Mouse (Mus musculus) hindbrain, embryonic 16.5 days (tissue): ENCODE data around the gene Trcg1. TPM values are rescaled to one million over a fixed set of nuclear protein-coding genes. Genes with fewer than 3 reads are reported as not detected.

Experiments used
- ATAC-seq: fragments of 200-750 bp; cut with Nextera tagmentation; 2 replicates; pipeline ENCODE4 v1.8.0; 2017; ENCODE audit warnings: moderate TSS enrichment, moderate library complexity
- H3K27ac ChIP-seq: fragments of 300-500 bp; sonication (generic); 2 replicates; pipeline ENCODE4 v1.5.1; 2014; ENCODE audit warnings: low read depth, mild to moderate bottlenecking, control low read depth, low read length, moderate library complexity
- H3K27me3 ChIP-seq: fragments of 300-500 bp; sonication (generic); replicated peaks from 2 replicates; pipeline ENCODE4 v1.6.1; 2014; ENCODE audit warnings: low read length; ENCODE audit not compliant: control insufficient read depth, insufficient read depth
- H3K36me3 ChIP-seq: fragments of 300-500 bp; sonication (generic); 2 replicates; pipeline ENCODE4 v1.6.1; 2014; ENCODE audit warnings: mild to moderate bottlenecking, low read length, moderate library complexity, mixed read lengths; ENCODE audit not compliant: control insufficient read depth, insufficient read depth
- H3K4me1 ChIP-seq: fragments of 300-500 bp; sonication (generic); 2 replicates; pipeline ENCODE4 v1.6.1; 2014; ENCODE audit warnings: low read depth, low read length; ENCODE audit not compliant: control insufficient read depth, insufficient read depth
- H3K4me2 ChIP-seq: fragments of 300-500 bp; sonication (generic); 2 replicates; pipeline ENCODE4 v1.6.1; 2014; ENCODE audit warnings: mild to moderate bottlenecking, low read length, control low read depth, moderate library complexity
- H3K4me3 ChIP-seq: fragments of 300-500 bp; sonication (generic); 2 replicates; pipeline ENCODE4 v1.5.1; 2014; ENCODE audit warnings: mild to moderate bottlenecking, low read length, control low read depth, moderate library complexity
- H3K9ac ChIP-seq: fragments of 300-500 bp; sonication (generic); 2 replicates; pipeline ENCODE4 v1.6.1; 2014; ENCODE audit warnings: low read depth, mild to moderate bottlenecking, control low read depth, low read length, moderate library complexity
- H3K9me3 ChIP-seq: fragments of 300-500 bp; sonication (generic); 2 replicates; pipeline ENCODE4 v1.6.1; 2014; ENCODE audit warnings: mild to moderate bottlenecking, low read length, moderate library complexity; ENCODE audit not compliant: control insufficient read depth
- WGBS: fragments of 180-500 bp; shearing (Covaris S2); extraction: QIAGEN DNeasy Blood & Tissue Kit; methylation state at CpG from one replicate; pipeline ENCODE4 v1.1.7; 2014; 5-methylcytosine and 5-hydroxymethylcytosine counted together
- polyA plus RNA-seq: library from polyadenylated mRNA; unstranded; fragments of >200 nt; fragmentation: Nextera tagmentation; extraction: Ambion mirVana; gene quantifications from 2 replicates; pipeline ENCODE4 v1.2.1, GENCODE M21; 2015

Trcg1 gene
- polyA plus RNA-seq, 1 experiment from 2014 or later = 0.08 TPM

DNA sequence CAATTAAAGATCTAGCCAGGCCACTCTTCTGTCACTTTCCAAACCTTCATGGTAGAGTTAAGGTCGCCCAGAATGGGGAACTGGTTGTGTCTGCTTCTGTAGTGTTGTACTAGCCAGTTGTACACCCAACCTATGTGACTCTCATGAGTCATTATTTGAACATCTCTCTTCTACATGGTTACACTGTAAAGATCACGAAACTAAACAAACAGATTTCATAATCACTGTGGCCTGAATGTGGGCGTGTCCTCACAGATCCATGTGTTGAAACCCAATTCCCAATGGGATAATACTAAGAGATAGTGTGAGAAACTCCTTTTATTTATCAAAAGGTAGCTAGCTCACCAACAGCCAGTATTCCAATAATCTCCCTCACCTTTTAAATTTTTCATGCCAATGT lies 59.3 kb downstream of the Trcg1 start:
- peaks cover 3% of the 10 kb centered on the region; the same call in 1 of the 2 replicates for H3K9me3 ChIP-seq
- ATAC-seq = no peak
- no peak overlapping the region for H3K27ac ChIP-seq
- 85% methylated on average over 3 of the region's 3 CpGs for WGBS
- no peak overlapping the region for H3K4me2 ChIP-seq
- no peak overlapping the region for H3K9ac ChIP-seq
- H3K27me3 ChIP-seq = no peaks in the 10 kb centered on the region
- H3K36me3 ChIP-seq = no peaks in the 10 kb centered on the region
- H3K4me1 ChIP-seq = no peaks in the 10 kb centered on the region
- H3K4me3 ChIP-seq = no peak overlapping the region

DNA sequence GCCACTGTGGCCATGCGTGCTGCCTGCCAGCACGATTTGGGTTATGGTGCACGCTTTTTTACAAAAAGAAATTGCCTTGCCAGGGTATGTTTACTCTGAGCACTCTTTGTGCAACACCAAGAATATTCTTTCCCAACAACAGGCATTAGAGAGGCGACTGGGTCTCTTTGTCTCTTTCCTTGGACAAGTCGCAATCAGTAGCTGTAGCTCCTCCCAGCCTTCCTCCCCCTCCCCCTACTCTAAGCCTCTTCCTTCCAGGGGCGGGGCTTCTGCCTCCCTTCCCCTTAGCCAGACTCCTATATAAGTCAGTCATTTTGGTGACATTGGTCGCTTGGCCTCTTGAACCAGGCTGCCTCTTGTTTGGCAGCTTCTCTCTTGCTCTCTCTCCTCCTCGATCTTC lies 59.9 kb downstream of the Trcg1 start:
- Histone ChIP-seq H3K4me2 (no peak overlapping the region), H3K36me3 (no peaks in the 10 kb centered on the region), H3K9me3 (peaks cover 3% of the 10 kb centered on the region; the same call in 1 of the 2 replicates), H3K27ac (no peak overlapping the region), H3K4me1 (no peaks in the 10 kb centered on the region), H3K27me3 (no peaks in the 10 kb centered on the region), H3K9ac (no peak overlapping the region), H3K4me3 (no peak overlapping the region)
- ATAC-seq = no peak
- WGBS = 63% methylated on average over 8 of the region's 8 CpGs

- Histone ChIP-seq H3K4me2 (no peak overlapping the region), H3K27ac (no peak overlapping the region), H3K27me3 (no peaks in the 10 kb centered on the region), H3K9ac (no peak overlapping the region), H3K4me1 (no peaks in the 10 kb centered on the region), H3K36me3 (no peaks in the 10 kb centered on the region), H3K4me3 (no peak overlapping the region), H3K9me3 (peaks cover 3% of the 10 kb centered on the region; the same call in 1 of the 2 replicates)
- WGBS = 94% methylated on average over 2 of the region's 2 CpGs
- no peak for ATAC-seq
Measured at GRCm38 (mm10) chr9:57297938-57298337, 61.6 kb downstream of the Trcg1 start.

Other genes starting within 250 kb of the Trcg1 start
- 22.9 and 24.6 TPM in 2 replicates for gene Ptpn9, start 241.6 kb upstream of the Trcg1 start, polyA plus RNA-seq
- gene Sin3a, start 164.5 kb upstream of the Trcg1 start, polyA plus RNA-seq = 19.6 and 20.7 TPM in 2 replicates
- gene Man2c1, start 105.9 kb upstream of the Trcg1 start, polyA plus RNA-seq = 77.2 and 88.7 TPM in 2 replicates
- 8.2 and 8.7 TPM in 2 replicates for gene Neil1, start 88.3 kb upstream of the Trcg1 start, polyA plus RNA-seq
- gene Commd4, start 78.2 kb upstream of the Trcg1 start, polyA plus RNA-seq = 166 and 185 TPM in 2 replicates
- 3.9 and 5.4 TPM in 2 replicates for gene 1700017B05Rik, start 26.1 kb downstream of the Trcg1 start, polyA plus RNA-seq
- gene Ppcdc, start 203.6 kb downstream of the Trcg1 start, polyA plus RNA-seq = 19.4 and 20.5 TPM in 2 replicates
- 165 and 168 TPM in 2 replicates for gene Scamp5, start 231.5 kb downstream of the Trcg1 start, polyA plus RNA-seq